Mouse (Mus musculus): Measurements from ENCODE around the gene Ankrd65.
"Not testable (repeated sequence)": the region's sequence is repeated elsewhere in the genome, so short reads cannot be mapped to it uniquely, and the experiment has no call there.

Ankrd65 gene

GRCm38 (mm10) chr4:155774971-155775740 lies 15.1 kb upstream of the Ankrd65 start:
- DNase-seq (ENCODE audit: low read depth) = no peak

GRCm38 (mm10) chr4:155775855-155776254 lies 14.4 kb upstream of the Ankrd65 start:
- no peak for DNase-seq (ENCODE audit: low read depth)

- no peak for DNase-seq (ENCODE audit: low read depth)
These were observed 13.4 kb upstream of the Ankrd65 start for GRCm38 (mm10) chr4:155776704-155777335.

- DNase-seq (ENCODE audit: low read depth) = no peak
These were observed 12.4 kb upstream of the Ankrd65 start for GRCm38 (mm10) chr4:155777816-155778215.

GRCm38 (mm10) chr4:155779498-155779897 lies 10.7 kb upstream of the Ankrd65 start:
- DNase-seq (ENCODE audit: low read depth) = no peak

GRCm38 (mm10) chr4:155780895-155781294 lies 9.3 kb upstream of the Ankrd65 start:
- no peak for DNase-seq (ENCODE audit: low read depth)

GRCm38 (mm10) chr4:155783486-155784080 lies 6.7 kb upstream of the Ankrd65 start:
- no peak for DNase-seq (ENCODE audit: low read depth)

- DNase-seq (ENCODE audit: low read depth) = peak; percentile 62
These were observed 6.0 kb upstream of the Ankrd65 start for GRCm38 (mm10) chr4:155784081-155784701.

- no peak for DNase-seq (ENCODE audit: low read depth)
These were observed 5.0 kb upstream of the Ankrd65 start for GRCm38 (mm10) chr4:155785246-155785645.

GRCm38 (mm10) chr4:155785819-155786218 lies 4.4 kb upstream of the Ankrd65 start, which contains the start of gene Tmem88b:
Gene Tmem88b (minus strand): TSS chr4:155785874.
- no peak for DNase-seq (ENCODE audit: low read depth)

GRCm38 (mm10) chr4:155788300-155788699 lies 1.9 kb upstream of the Ankrd65 start:
- no peak for DNase-seq (ENCODE audit: low read depth)

GRCm38 (mm10) chr4:155788833-155789232 lies 1.4 kb upstream of the Ankrd65 start:
- not testable (repeated sequence) for DNase-seq (ENCODE audit: low read depth)

GRCm38 (mm10) chr4:155790650-155791161 lies 467 bp downstream of the Ankrd65 start:
- DNase-seq (ENCODE audit: low read depth) = no peak

- DNase-seq (ENCODE audit: low read depth) = no peak
These were observed 1.1 kb downstream of the Ankrd65 start for GRCm38 (mm10) chr4:155791240-155791933.

GRCm38 (mm10) chr4:155793730-155794129 lies 3.5 kb downstream of the Ankrd65 start:
- no peak for DNase-seq (ENCODE audit: low read depth)

GRCm38 (mm10) chr4:155802075-155802474 lies 11.8 kb downstream of the Ankrd65 start:
- DNase-seq (ENCODE audit: low read depth) = no peak

- peak; percentile 38 for DNase-seq (ENCODE audit: low read depth)
These were observed 12.6 kb downstream of the Ankrd65 start, which contains the start of gene Mrpl20 for GRCm38 (mm10) chr4:155802741-155803339. Gene Mrpl20 (plus strand): TSS chr4:155802878.

- DNase-seq (ENCODE audit: low read depth) = peak; percentile 93
These were observed 13.3 kb downstream of the Ankrd65 start for GRCm38 (mm10) chr4:155803340-155804041.

GRCm38 (mm10) chr4:155807841-155808240 lies 17.6 kb downstream of the Ankrd65 start:
- DNase-seq (ENCODE audit: low read depth) = no peak

GRCm38 (mm10) chr4:155811929-155812664 lies 21.9 kb downstream of the Ankrd65 start, which contains the start of gene Ccnl2:
Gene Ccnl2 (plus strand): TSS chr4:155812489.
- DNase-seq (ENCODE audit: low read depth) = peak; percentile 94
